Mouse (Mus musculus): ENCODE results near the gene BC028528. TPM values are rescaled to one million over a fixed set of nuclear protein-coding genes. Genes with fewer than 3 reads are reported as not detected.

Gene BC028528
- polyA plus RNA-seq, 1 experiment from 2014 or later: 7.9 TPM

Other genes starting within 250 kb of the BC028528 start
- 49.7 and 52.1 TPM in 2 replicates for gene Mcl1, start 233.2 kb downstream of the BC028528 start, polyA plus RNA-seq (2016; fragmentation: Nextera tagmentation; extraction: Ambion mirVana)
- 0.63 and 0.77 TPM in 2 replicates for gene Adamtsl4, start 204.1 kb downstream of the BC028528 start, polyA plus RNA-seq (2016; fragmentation: Nextera tagmentation; extraction: Ambion mirVana)
- gene Ecm1, start 152.4 kb downstream of the BC028528 start, polyA plus RNA-seq (2016; fragmentation: Nextera tagmentation; extraction: Ambion mirVana): 7.5 and 11.1 TPM in 2 replicates
- gene Tars2, start 131.8 kb downstream of the BC028528 start, polyA plus RNA-seq (2016; fragmentation: Nextera tagmentation; extraction: Ambion mirVana): 82.1 and 86.1 TPM in 2 replicates
- gene Rprd2, start 73.1 kb downstream of the BC028528 start, polyA plus RNA-seq (2016; fragmentation: Nextera tagmentation; extraction: Ambion mirVana): 21.0 and 24.8 TPM in 2 replicates
- 73.6 and 77.1 TPM in 2 replicates for gene Prpf3, start 36.1 kb downstream of the BC028528 start, polyA plus RNA-seq (2016; fragmentation: Nextera tagmentation; extraction: Ambion mirVana)
- gene Mrps21, start 20.5 kb downstream of the BC028528 start, polyA plus RNA-seq (2016; fragmentation: Nextera tagmentation; extraction: Ambion mirVana): 357 and 376 TPM in 2 replicates
- gene Ciart, start 9.8 kb downstream of the BC028528 start, polyA plus RNA-seq (2016; fragmentation: Nextera tagmentation; extraction: Ambion mirVana): 8.8 and 10.5 TPM in 2 replicates
- 24.3 and 24.5 TPM in 2 replicates for gene Aph1a, start 2.0 kb upstream of the BC028528 start, polyA plus RNA-seq (2016; fragmentation: Nextera tagmentation; extraction: Ambion mirVana)
- 161 and 187 TPM in 2 replicates for gene Car14, start 12.7 kb upstream of the BC028528 start, polyA plus RNA-seq (2016; fragmentation: Nextera tagmentation; extraction: Ambion mirVana)
- 344 and 367 TPM in 2 replicates for gene Anp32e, start 37.2 kb upstream of the BC028528 start, polyA plus RNA-seq (2016; fragmentation: Nextera tagmentation; extraction: Ambion mirVana)
- gene Plekho1, start 104.0 kb upstream of the BC028528 start, polyA plus RNA-seq (2016; fragmentation: Nextera tagmentation; extraction: Ambion mirVana): 77.7 and 81.9 TPM in 2 replicates
- 22.4 and 23.6 TPM in 2 replicates for gene Vps45, start 166.5 kb upstream of the BC028528 start, polyA plus RNA-seq (2016; fragmentation: Nextera tagmentation; extraction: Ambion mirVana)
- gene Otud7b, start 212.5 kb upstream of the BC028528 start, polyA plus RNA-seq (2016; fragmentation: Nextera tagmentation; extraction: Ambion mirVana): 18.6 and 19.2 TPM in 2 replicates